Mouse (Mus musculus): Measurements from ENCODE around the gene Pak6. TPM values are rescaled to one million over a fixed set of nuclear protein-coding genes. Genes with fewer than 3 reads are reported as not detected.

Gene Pak6
- total RNA-seq, 2 experiments from 2014 or later = 96.4 to 102 TPM

DNA sequence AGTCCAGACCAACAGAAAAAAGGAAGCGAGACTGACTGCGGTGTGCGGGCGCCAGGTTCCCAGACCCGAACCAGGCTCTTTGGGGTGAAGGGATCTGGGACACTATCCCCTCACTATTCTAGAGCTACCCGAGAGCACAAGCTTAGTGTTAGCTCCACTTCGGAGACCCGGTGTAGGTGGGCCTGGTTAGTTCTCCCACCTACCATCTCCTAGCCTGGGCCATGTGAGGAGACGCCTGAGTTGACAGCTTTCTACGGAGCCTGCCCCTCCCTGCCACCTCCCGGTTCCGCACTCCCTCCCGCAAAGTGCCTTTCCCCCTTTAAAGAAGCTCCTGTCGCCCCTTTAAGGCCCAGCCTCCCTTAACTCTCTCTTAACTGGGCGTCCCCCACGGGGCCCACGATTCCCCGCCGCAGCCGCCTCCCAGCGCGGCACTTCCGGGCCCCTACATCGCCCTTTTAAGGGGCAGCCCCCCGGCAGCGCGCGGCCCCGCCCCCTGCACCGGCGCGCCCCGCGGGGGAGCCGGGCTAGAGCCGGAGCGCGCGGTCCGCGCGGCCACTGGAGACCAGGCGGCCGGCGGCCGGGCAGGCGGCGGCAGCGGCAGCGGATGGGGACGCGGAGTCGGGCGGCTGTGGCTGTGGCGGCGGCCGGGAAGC lies 82.3 kb downstream of the Pak6 start, which contains the start of gene Inafm2:
Inafm2 (plus strand) TSS at position 527 of the 653 bp plus-strand sequence.
- Histone ChIP-seq H3K4me3 (peak within 1 kb of the TSS; percentile 92), H3K27ac (peak within 1 kb of the TSS; percentile 73)
- DNase-seq (ENCODE audit: extremely low spot score in 1 of 2, low spot score in 2 of 2) = peak; percentile 92 to 93
- TF ChIP-seq CTCF (IDR thresholded peaks at IDR 0.05) = no peak
- intact Hi-C loops (cut with DNase I) = loop anchor here (1.0 to 5.0 kb wide), 3 partner anchors 19 to 117 kb away; partner anchors contain the start of genes Disp2 and Ivd

DNA sequence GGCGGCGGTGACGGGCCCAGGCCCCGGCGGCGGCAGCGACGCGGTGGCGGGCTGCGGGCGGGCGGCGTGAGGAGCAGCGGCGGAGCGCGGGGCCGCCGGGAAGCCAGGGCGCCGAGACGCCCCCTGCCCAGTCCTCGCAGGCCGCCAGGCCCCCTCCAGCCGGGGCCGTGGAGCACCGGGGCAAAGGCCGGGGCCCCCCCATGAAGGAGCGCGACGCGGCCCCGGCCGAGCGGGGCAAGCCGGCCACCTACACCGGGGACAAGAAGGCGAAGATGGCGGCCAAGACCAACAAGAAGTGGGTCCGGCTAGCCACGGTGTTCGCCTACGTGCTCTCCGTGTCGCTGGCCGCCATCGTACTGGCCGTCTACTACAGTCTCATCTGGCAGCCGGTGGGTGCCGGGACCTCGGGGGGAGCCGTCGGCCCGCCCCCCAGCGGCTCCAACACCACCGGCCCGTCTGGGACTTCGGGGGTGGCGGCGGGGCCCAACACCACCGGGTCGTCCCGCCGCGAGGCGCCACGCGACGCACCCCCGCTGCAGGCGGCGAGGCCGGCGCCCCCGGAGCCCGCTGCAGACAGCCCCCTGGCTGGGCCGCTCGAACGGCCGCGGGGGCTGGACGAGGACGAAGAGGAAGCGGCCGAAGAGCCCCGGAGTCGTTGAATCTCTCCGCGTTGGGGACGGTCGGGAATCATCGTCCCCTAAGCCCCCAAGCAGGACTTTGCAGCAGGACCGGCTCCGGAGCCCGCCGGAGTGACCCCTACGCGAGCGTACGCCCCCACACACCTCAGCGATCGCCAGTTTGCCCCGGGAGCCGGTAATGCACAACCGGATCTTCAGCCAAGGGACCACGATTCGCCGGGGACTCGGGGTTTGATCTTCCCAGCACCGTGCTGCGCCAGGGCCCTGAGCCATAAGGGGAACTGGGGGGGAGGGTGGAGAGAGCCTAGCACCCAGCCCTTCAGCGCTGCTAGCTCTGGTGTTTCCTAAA lies 83.1 kb downstream of the Pak6 start:
- intact Hi-C loops (cut with DNase I) = loop anchor here (1.0 to 5.0 kb wide), 3 partner anchors 18 to 116 kb away; partner anchors contain the start of genes Disp2 and Ivd
- Histone ChIP-seq H3K4me3 (peak overlapping the region; percentile 92), H3K27ac (peak overlapping the region; percentile 73)
- DNase-seq (ENCODE audit: extremely low spot score in 1 of 2, low spot score in 2 of 2) = no peak
- TF ChIP-seq CTCF (IDR thresholded peaks at IDR 0.05) = no peak

DNA sequence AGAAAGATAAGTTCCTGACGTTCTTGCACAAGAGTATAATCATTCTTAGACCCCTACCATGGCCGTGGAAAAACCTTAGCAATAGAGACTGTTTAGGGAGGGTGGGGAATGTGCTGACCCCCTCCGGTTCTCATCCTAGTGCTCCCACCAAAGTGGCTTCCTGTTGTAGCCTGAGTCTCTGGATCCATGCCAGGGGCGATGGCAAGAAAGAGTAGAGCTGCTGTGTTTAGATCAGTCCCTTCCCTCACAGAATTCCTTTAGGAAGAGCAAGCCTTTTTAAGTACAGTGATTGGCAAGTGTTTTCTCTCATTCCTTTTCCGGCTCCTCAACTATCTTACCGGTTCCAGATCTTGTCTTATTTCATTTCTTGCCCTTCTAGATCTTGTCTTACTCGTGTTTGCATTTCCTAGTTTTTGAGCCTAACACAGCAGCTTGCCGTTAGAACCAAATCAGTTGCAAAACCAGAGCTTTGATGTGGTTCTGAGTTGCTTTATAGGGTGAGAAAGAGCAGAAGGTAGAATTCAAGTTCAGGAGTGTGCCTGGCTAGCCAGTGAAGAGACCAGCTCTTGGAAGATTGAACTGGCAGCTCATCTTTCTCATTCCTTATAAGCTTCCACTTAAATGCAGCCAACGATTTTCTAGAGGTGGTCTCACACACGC lies 84.3 kb downstream of the Pak6 start:
- H3K4me3 ChIP-seq = peak overlapping the region; percentile 92
- no peak for TF ChIP-seq CTCF (IDR thresholded peaks at IDR 0.05)
- no peak overlapping the region for H3K27ac ChIP-seq
- no peak for DNase-seq (ENCODE audit: extremely low spot score in 1 of 2, low spot score in 2 of 2)
- intact Hi-C loops (cut with DNase I) = loop anchor here (5.0 kb wide), 1 partner anchor 115 kb away; the partner anchor contains the start of gene Ivd

Other genes starting within 250 kb of the Pak6 start
- 100 to 1,000 TPM; 155 to 157 TPM for gene Srp14, start 183.6 kb upstream of the Pak6 start, total RNA-seq (2021)
- gene Bmf, start 113.6 kb upstream of the Pak6 start, total RNA-seq (2021) = 1 to 10 TPM; 3.2 to 4.0 TPM
- 1 to 10 TPM; 1.9 to 3.0 TPM for gene Bub1b, start 65.1 kb upstream of the Pak6 start, total RNA-seq (2021)
- 10 to 100 TPM; 22.3 to 28.5 TPM for gene Ankrd63, start 40.7 kb downstream of the Pak6 start, total RNA-seq (2021)
- gene Plcb2, start 65.1 kb downstream of the Pak6 start, total RNA-seq (2021) = 1 to 10 TPM; 2.3 to 3.2 TPM
- gene Inafm2, start 82.5 kb downstream of the Pak6 start, total RNA-seq (2021) = 10 to 100 TPM; 42.7 to 47.9 TPM
- 1 to 10 TPM; 4.0 to 4.7 TPM for gene Ccdc9b, start 99.4 kb downstream of the Pak6 start, total RNA-seq (2021)
- gene Phgr1, start 109.5 kb downstream of the Pak6 start, total RNA-seq (2021) = not detected
- gene Disp2, start 116.4 kb downstream of the Pak6 start, total RNA-seq (2021) = 100 to 1,000 TPM; 197 to 209 TPM
- 1 to 10 TPM in 1 of 2 experiments, under 1 TPM in 1; 0.75 to 1.0 TPM for gene Knstrn, start 150.7 kb downstream of the Pak6 start, total RNA-seq (2021)
- 10 to 100 TPM; 72.2 to 73.7 TPM for gene Ivd, start 198.7 kb downstream of the Pak6 start, total RNA-seq (2021)
- gene Bahd1, start 237.1 kb downstream of the Pak6 start, total RNA-seq (2021) = 10 to 100 TPM; 52.2 to 58.1 TPM